Mouse (Mus musculus) E14TG2a.4 (cell line): Measurements from ENCODE around the gene Il18r1.

Experiments
- CTCF ChIP-seq: conservative IDR thresholded peaks from 2 replicates; pipeline ENCODE4 v1.5.1; 2014; ENCODE audit warnings: low read length
- NANOG ChIP-seq: IDR thresholded peaks from 2 replicates; pipeline ENCODE4 v1.6.1; 2014; ENCODE audit warnings: borderline replicate concordance, low read length, mixed read lengths
- POU5F1 ChIP-seq: IDR thresholded peaks from 2 replicates; pipeline ENCODE4 v1.6.1; 2014; ENCODE audit warnings: low read length, borderline replicate concordance

- TF ChIP-seq POU5F1 (no peak), CTCF (no peak), NANOG (no peak)
These were observed 9.0 kb downstream of the Il18r1 start for GRCm38 (mm10) chr1:40474336-40474735.
